Mouse (Mus musculus): ENCODE data around the gene Slc30a3. TPM values are rescaled to one million over a fixed set of nuclear protein-coding genes. Genes with fewer than 3 reads are reported as not detected.
A peak's percentile ranks its signal among the peaks of the same experiment; 100 is the strongest.

Gene Slc30a3
- total RNA-seq (2021), result under 1 TPM; 0.60 to 0.76 TPM
- long read RNA-seq, experiment 1, result 0 reads
- long read RNA-seq, experiment 2, result 0 reads

- no peak for DNase-seq
Measured at GRCm38 (mm10) chr5:31108000-31108490, at the start of gene Slc30a3. TSS of gene Slc30a3 (minus strand) at chr5:31108237.

- peak; percentile 87 for DNase-seq
Measured at GRCm38 (mm10) chr5:31154152-31154553, 46.1 kb upstream of the Slc30a3 start, which contains the start of gene Mpv17. TSS of gene Mpv17 (minus strand) at chr5:31154251.

GRCm38 (mm10) chr5:31153516-31154151, 45.6 kb upstream of the Slc30a3 start:
- no peak for DNase-seq

GRCm38 (mm10) chr5:31151746-31152145, 43.7 kb upstream of the Slc30a3 start:
- peak; percentile 49 for DNase-seq

GRCm38 (mm10) chr5:31149781-31150180, 41.7 kb upstream of the Slc30a3 start:
- peak; percentile 42 for DNase-seq

GRCm38 (mm10) chr5:31138968-31139425, 31.0 kb upstream of the Slc30a3 start:
- DNase-seq, result peak; percentile 61

GRCm38 (mm10) chr5:31138241-31138967, 30.4 kb upstream of the Slc30a3 start, which contains the start of gene Ucn:
TSS of gene Ucn (minus strand) at chr5:31138829.
- no peak for DNase-seq

GRCm38 (mm10) chr5:31137658-31138057, 29.6 kb upstream of the Slc30a3 start:
- no peak for DNase-seq

- no peak for DNase-seq
Measured at GRCm38 (mm10) chr5:31136730-31137424, 28.8 kb upstream of the Slc30a3 start.

GRCm38 (mm10) chr5:31126050-31126449, 18.0 kb upstream of the Slc30a3 start:
- DNase-seq, result no peak

GRCm38 (mm10) chr5:31123481-31123880, 15.4 kb upstream of the Slc30a3 start:
- no peak for DNase-seq

- no peak for DNase-seq
Measured at GRCm38 (mm10) chr5:31121111-31121510, 13.1 kb upstream of the Slc30a3 start.

GRCm38 (mm10) chr5:31116912-31117311, 8.9 kb upstream of the Slc30a3 start:
- DNase-seq, result no peak

GRCm38 (mm10) chr5:31116354-31116753, 8.3 kb upstream of the Slc30a3 start, which contains the start of gene Trim54:
TSS of gene Trim54 (plus strand) at chr5:31116712.
- DNase-seq, result no peak

GRCm38 (mm10) chr5:31110781-31111180, 2.7 kb upstream of the Slc30a3 start:
- no peak for DNase-seq

GRCm38 (mm10) chr5:31105814-31106335, 2.2 kb downstream of the Slc30a3 start, which contains the start of gene Dnajc5g:
TSS of gene Dnajc5g (plus strand) at chr5:31106285.
- no peak for DNase-seq

GRCm38 (mm10) chr5:31095711-31096480, 12.1 kb downstream of the Slc30a3 start:
- DNase-seq, result no peak

GRCm38 (mm10) chr5:31094799-31095691, 13.0 kb downstream of the Slc30a3 start:
- peak; percentile 60 for DNase-seq

- DNase-seq, result no peak
Measured at GRCm38 (mm10) chr5:31094100-31094798, 13.8 kb downstream of the Slc30a3 start.

Measured in adrenal gland, postnatal 10 days (tissue).